Mouse (Mus musculus): ENCODE measurements at regions not wholly inside any gene's neighbourhood (a gene's known extent, or its start where the extent isn't known, plus 50 kb on each side); places are given as distances from the start of the nearest gene placed in this dataset.

GRCm38 (mm10) chr2:75756704-75757638, 52.5 kb upstream of the Nfe2l2 start:
- TF ChIP-seq GATA1 (IDR thresholded peaks at IDR 0.05; ENCODE audit: low read length): no peak

- TF ChIP-seq GATA1 (IDR thresholded peaks at IDR 0.05; ENCODE audit: low read length): no peak
Observed at GRCm38 (mm10) chr2:75754606-75755005, 50.2 kb upstream of the Nfe2l2 start.
